Mouse (Mus musculus) ES-E14 (cell line): ENCODE results near the gene Cadps2.

Source experiments
- ZC3H11A ChIP-seq: IDR thresholded peaks from 2 replicates; pipeline ENCODE4 v1.6.1; 2012; ENCODE audit warnings: low read depth, mild to moderate bottlenecking, inconsistent platforms, low read length, borderline replicate concordance
- ZNF384 ChIP-seq: IDR thresholded peaks from 2 replicates; pipeline ENCODE4 v1.6.1; 2012; ENCODE audit warnings: low read depth, low read length, inconsistent platforms

DNA sequence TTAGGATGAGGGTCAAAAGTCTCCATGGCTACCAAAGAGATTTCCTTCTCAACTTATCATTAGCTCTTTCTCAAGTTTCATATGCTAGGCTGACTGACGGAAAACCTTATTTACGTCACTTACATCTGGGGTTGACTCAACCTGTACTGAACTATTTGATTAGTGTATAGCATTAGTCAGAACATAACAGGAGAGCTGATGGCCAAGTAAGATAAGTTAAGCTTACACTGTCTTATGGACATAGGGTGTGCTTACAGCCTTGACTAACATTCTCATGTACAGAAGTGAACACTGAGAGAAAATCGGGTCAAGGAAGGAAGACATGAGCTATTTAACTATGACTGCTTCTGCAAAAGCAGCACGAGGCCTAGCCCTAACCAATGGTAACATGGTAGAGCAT lies 550.5 kb downstream of the Cadps2 start:
- TF ChIP-seq ZNF384 (no peak), ZC3H11A (no peak)
